Mouse (Mus musculus) thymus, postnatal 0 days (tissue): Measurements from ENCODE around the gene Mrps18a. TPM values are rescaled to one million over a fixed set of nuclear protein-coding genes. Genes with fewer than 3 reads are reported as not detected.
A peak's percentile ranks its signal among the peaks of the same experiment; 100 is the strongest.

Experiments
- DNase-seq: peaks from one replicate; pipeline ENCODE4 v3.0.0-alpha.2; 2015; ENCODE audit warnings: low spot score
- polyA plus RNA-seq: library from polyadenylated mRNA; unstranded; fragments of >200 nt; fragmentation: Nextera tagmentation; extraction: Ambion mirVana; gene quantifications from 2 replicates; pipeline ENCODE4 v1.2.1, GENCODE M21; 2015

The Mrps18a gene
- polyA plus RNA-seq, 1 experiment from 2014 or later: 126 TPM

DNA sequence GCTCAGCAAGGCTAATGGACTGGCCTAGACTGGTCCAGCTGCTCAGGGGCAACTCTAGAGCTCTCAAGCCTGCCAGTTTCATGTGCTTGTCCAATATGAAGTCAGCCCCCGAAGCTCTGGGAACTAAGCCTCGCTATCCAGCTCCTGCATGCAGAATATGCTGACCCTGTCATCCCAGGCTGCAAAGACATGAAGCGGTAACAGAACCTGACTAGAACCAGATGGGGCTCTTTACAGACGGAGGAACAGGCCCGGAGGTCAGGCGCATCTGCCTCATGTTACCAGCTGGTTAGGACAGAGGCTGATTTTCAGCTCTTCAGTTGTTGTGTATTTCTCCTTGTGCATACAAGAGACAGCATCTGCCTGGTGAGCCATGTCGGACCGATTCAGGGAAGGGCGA lies 8.9 kb upstream of the Mrps18a start:
- no peak for DNase-seq

DNA sequence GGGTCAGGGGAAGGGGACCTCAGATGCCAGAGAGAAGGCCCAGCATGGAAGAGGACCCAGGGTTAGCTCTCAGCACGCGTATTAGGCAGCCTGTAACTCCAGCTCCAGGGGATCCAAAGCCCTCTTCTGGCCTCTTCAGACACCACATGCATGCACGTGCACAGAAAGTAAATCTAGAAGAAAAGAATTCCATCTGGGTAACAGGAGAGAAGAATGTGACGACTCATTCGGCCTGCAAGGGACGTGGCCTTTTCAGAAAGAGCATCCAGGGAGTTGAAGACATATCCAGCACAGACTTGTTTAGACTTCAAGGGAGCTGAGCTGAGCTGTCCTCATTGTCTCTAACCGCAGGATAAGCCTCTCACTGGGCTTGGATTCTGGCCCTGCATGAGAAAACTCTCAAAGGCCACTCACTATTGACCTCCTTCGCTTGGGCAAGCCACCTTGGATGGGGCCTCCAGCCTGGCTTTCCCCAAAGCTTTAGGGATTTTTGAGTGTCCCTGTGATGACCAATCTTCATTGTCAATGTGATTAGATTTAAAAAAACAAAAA lies 8.1 kb upstream of the Mrps18a start:
- DNase-seq: no peak

DNA sequence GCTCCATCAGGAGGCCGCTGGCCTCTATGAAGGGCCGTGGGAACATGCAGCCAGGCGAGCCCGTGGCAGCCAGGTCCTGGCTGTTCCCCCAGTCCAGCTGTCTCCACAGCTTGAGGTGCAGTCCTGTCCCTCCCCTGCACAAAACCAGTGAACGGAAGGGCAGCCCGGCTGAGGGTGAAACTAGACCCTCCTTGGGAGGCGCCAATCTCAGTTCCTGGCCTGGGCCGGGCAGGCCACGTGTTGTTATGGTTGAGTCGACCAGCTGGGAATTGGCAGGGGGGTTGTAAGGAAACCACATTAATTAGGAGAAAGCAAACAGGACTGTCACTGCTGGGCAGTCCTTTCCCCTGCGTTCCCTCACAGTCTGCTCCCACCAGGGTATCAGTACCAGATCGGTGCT lies 6.3 kb upstream of the Mrps18a start:
- DNase-seq: no peak

DNA sequence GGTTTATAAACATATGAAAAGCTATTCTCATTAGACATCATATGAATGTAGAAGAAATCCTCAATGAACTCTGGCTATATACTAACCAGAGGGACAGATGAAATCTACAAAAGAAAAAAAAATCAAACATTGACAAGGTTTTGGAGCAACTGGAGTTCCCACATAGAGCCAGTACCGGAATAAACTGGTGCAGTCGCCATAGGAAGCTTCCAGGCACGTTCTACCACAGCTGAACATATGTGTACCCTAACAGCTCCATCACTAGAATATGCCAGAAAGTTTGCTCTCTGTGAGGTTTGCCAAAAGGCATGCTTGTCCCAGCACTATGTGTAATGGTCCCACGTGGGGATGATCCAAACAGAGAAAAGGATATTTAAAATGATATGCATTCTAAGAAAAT lies 2.5 kb upstream of the Mrps18a start:
- no peak for DNase-seq

DNA sequence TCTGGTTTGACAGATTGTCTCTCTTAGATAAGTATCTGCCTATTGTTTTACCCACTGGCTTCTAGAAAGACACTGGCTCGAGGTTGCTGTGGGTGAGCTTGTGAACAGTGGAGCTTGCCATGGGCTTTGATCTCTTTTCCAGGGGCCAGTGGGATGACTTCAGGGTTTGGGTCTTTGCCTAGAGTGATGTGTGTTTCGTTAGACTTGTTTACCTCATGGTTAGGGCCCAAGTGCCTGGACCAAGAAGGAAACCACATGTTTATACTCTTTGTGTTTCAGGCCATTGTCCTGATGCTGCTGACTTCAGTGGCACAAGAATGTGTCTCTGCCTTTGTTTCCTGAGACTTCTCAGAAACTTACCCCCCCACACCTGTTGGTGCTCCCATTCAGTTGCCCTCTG lies 4.7 kb downstream of the Mrps18a start:
- no peak for DNase-seq

DNA sequence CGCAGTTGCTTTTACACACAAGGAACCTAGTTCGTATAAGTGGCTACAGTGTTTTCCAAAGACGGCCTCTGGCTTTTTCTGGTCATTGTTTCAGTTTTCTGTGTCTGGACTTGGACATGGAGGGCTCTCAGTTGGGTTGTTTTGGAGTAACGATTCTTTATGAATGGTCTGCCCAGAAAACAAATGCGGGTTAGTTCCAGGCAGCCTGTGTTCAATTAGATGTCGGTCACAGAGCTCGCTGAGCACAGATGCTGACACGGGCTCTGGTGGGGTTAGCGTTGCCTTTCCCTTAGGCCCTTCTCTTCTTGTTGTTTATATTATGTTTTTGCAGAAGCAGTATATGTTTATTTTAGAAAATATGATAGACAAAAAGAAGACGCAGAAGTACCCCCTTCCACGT lies 5.4 kb downstream of the Mrps18a start:
- no peak for DNase-seq

DNA sequence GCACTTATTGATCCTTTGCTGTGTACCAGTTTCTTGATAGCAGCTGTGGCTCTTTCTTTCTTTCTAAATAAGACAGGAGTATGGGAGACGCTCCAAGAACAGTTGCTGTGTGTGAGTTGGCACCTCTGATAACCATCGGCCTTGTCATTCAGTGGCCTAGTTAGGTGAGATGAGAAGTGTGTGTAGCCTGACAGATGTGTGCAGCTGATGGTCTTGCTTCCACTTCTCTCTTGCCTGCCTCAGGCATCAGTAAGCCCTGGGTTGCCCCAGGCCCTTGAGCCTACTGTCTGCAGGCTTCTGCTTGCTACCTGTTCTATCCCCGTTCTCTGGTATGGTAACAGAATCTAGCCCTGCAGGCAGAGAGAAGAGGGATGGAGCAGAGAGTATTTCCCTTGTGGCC lies 6.1 kb downstream of the Mrps18a start:
- DNase-seq: no peak

DNA sequence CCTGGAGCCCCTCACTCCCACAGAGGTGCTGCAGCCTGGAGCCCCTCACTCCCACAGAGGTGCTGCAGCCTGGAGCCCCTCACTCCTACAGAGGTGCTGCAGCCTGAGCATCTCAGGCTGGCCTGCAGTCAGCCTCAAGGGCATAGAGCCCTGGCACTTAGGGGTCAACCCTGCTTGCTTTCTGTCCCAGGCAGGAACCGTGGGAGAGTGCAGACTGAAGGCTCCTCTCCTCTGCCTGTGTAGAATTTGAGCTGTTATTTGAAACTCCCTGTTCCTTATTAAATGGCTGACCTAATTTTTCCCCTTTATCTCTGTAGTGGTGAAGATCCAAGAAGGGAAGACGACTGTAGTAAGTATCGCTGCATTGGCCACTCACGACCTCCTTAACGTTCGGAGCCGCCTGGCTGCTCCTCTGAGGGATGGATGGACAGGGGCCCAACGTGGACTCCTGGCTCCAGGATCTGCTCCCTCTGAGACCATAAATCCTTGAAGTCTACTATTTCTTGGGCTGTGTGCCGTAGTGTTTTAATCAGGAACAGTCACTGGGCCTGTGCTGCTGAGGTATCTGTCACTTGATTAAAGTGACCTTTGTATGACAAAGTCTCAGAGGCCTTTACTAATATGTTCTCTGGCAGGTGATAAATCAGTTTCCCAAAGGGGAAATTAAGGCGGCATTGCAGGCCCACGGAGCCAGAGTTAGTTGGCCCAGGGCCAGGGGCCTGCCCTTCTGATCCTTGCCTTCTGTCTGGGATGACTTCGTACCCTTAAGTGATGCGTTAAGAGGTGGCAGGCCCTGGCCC lies 7.0 kb downstream of the Mrps18a start:
- no peak for DNase-seq

DNA sequence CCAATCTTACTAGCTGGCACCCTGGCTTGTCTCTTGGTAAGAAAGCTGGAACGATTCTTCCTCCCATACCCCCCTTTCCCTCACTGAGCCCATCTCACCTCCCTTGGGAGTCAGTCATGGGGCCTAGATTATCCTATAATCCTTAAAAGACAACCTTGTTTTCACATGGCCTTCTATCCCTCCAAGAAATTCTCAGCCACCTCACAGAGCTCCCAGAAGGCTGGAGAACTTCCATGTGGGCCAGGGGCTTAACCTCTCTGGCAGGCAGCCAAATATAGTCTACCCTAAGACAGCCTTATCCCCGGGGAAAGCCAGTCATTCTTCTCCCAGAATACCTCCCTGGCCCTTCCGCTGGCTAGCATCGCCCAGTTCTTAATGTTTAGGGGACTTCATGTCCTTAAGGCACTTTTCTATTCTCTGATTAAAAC lies 7.7 kb downstream of the Mrps18a start:
- no peak for DNase-seq

DNA sequence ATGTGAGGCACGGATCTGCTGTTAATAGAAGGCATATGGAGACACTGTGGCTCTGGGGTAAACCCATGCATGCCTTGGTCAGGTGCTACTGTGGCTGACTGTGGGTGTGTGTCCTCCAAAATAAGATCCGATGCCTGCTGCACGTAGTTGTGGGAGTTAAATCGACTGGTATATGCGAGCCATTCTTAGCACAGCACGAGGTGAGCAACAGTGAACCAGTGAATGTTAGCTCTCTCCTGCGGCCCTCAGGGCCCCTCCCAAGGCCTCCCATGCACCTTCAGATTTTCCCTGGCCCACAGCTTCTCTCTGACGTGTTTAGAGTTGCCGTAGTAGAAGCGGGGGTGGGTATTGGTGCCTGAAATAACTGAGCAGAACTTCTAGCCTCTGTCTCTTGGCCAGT lies 8.9 kb downstream of the Mrps18a start:
- DNase-seq: no peak

DNA sequence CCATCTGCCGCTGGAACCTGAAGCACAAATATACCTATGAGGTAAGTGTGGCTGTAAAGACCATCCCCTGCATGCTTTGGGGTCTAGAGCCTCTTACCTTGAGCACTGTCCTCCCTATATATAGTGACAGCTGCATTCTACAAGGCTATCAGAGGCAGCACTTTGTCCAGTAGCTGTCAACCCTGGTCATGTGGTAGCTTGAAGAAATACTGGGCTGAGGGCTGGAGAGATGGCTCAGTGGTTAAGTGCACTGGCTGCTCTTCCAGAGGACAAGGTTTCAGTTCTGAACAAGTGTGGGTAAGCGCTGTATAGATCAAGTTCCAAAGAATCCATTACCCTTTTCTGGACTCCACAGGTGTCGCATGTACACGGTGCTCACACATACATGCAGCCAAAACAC lies 12.0 kb downstream of the Mrps18a start:
- no peak for DNase-seq

DNA sequence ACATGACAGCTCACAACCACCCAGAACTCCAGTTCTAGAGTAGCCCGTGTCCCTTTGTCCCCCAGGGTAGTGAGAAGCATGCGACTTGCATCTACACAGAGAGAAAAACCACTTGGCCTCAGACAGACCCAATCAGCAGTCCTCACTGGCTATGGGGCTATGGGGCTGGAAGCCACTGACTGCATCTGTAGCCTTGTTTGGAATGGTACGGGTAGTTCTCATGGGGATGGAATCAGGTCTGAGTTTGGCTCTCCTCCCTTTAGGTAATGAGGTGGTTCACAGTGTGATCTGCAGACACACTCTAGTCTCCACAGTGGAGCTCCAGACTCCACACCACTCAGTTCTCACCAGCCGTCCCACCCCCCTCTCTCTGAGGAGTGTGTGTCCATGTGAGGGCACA lies 12.5 kb downstream of the Mrps18a start:
- no peak for DNase-seq

DNA sequence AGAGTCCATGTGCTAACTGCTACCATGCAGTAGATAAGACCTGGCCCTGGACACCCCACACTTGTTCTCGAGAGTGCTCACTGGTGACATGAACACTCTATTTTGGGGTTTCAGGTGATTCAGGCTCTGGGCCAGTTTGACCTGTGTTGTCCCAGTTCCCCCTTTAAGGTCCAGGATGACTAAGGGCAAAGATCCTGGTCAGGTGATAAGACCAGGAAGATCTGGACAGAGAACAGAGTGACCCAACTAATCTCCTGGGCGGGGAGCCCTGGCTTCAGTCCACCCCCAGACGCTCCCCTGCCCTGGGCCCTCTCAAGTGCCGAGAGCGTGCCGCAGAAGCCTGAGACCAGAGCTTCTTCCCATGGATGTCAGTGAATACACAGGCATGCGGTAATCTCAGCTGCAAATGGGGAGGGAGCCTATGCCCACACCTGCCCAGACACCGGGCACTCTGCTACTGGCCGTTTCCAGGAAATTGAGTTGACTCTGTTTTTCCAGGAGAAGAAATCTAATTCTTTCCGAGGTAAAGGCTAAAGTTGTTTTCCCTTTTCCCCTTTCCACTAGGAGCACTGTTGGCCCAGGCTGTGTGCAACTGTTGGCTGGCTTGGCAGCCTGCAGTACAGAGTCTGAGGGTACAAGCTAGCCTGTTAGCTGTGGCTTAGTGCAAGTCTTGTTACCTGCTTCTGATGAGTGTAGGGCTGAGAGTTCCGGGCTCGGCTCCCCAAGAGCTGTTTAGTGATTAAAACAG lies 13.3 kb downstream of the Mrps18a start:
- no peak for DNase-seq

DNA sequence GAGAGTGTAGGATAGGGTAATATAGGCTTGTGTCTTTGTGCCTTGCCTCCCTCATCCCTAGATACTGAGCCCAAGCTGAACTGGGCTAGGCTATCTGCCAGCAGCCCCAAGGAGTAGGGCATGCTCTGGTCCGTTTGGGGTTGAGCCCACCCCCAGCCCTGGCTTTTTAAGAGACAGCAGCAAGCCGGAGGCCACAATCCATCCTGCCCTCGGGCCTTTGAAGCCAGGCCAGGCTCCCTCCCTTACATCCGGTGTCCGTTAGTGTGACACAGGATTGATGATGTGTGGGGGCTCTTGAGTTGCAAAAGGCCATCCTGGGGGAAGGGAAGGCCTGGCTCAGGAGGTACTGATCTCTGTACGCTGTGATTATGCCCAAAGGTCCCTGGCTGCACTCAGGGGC lies 15.8 kb downstream of the Mrps18a start:
- DNase-seq: no peak

DNA sequence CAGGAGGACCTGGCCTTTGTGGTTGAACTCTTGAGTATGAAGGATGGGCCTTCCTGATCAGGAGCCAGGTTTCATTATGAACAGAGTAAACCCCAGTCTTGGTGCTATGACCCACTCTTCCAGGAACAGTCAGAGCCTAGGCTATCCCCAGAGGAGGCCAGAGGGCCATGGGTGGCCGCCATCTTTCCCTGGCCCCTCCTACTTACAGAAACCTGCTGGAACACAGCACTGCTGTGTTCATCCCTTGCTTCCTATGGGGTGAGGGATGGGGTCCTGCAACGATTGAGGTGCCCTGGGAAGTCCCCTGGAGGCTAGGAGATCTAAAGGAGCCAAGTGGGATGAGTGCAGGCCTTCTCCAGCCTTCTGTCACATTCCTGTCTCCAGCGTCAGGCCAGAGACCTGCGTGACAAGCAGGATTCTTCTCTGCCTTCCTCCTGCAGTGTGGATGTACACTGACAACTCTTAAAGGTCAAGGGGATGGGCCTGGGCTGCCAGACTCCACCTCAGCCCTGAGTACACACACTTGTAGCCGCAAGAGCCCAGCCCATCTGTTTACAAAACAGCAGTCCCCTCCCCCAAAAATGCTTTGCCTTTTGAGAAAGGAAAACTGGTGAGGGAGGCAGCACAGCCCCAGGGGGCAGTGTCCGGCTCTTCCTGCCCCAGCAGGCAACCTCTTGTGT lies 17.2 kb downstream of the Mrps18a start:
- DNase-seq: no peak

DNA sequence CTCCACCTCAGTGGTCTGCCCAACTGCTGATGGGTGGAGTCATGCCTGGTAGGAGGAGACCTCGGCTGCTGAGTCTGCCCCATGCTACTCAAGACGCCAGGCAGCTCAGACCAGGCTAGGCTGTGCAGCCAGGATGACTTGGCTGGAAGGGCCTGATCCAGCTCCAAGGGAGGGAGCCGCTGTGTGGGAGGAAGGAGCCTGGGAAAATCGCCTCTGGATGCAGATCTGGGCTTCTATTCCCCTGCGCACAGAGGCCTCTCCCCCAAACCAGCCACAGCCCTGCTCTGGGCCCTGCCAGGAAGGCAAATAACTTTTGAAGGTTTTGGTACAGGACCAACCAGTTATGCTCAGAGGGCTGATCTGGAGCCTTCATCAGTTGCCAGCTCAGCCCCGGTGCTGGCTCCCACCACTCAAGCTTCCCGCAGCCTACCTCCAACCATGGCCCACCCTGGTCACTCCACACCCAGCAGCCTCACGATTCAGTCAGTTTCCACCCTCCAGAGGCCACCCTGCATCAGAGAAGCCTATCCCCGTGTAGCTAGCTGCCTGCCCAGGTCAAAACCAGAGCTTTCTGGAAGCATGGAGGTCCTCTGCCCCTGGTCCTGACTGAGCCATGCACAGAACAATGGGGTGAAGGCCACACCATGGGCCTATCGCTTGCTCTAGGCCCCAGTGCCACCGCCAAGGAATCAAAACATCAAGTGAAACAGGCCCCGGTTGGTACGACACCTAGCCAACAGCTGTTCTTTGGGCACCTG lies 19.1 kb downstream of the Mrps18a start:
- DNase-seq: no peak

DNA sequence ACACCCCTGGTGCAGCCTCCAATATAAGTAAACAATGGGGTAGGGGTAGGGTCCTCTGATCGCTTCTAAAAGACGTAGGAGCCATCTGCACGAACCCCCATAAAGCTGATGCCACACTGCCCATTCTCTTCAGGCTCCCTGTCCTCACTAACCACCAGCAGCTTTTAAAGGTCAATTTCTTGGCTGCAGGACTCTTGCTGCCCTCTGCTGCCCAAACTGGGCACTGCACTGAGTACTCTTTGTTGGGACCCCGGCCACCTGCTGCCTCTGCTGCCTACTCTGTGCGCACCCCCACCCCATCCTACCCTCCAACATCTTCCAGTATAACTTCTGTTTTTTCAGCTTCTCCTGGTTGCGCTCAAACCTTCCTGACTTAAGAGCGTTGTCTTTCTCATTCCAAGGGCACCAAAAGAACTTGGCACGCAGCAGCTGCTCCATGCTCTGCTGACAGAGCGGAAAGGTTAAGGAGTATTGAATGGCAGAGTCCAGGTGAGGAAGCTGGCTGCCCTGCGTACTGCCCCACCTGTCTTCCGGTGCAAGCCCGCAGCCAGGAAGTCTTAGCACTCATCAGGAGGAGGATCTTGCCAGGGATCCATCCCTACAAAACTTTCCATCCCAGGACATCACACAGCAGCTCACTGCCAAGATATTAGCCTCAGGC lies 21.4 kb downstream of the Mrps18a start:
- peak; percentile 60 for DNase-seq

DNA sequence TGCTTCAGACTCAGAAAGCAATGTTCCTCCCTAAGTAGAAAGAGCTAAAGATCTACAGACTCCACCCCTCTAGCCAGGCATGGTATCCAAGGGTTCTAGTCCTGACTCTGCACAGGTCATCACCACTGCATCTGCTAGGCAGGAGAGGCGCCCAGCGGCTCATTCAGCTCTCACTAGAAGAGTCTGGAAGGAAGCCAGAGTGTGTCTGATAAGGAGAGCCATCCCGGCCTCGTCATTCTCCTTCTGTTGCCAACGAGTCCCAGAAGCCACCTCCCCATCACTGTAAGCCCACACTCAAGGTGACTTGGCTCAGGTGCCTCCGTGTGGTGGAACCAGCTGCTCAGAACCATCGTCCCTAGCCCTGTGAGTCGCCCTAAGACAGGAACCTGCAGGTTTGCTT lies 22.1 kb downstream of the Mrps18a start:
- no peak for DNase-seq

DNA sequence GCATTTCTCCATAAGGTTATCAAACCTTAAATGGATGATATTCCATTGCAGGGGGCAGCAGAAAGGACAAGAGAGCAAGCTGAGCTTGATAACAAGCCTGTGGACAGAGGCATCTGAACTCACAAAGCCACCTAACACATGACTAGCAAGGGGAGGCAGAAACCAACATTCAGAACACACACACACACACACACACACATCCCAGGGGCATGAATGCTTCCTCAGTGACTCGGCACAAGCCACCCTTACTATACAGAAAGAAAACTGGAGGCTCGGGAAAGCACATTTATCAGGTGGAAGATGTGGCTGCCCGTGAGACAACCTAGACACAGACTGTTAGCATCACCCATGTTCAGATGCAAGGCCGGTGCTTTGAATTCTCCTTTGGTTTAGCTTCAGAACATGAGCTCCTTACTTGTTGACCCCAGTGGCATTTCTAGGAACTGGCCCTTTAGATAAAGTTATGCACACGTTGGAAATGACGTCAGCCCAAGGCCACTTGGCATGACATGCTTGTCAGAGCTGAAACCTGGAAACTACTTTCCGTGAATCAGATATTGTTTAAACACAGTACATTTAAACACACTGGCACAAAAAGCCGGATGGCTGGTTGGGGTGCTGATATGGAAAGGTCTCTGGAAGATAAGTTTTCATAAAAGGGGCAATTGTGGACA lies 27.9 kb downstream of the Mrps18a start:
- DNase-seq: no peak

DNA sequence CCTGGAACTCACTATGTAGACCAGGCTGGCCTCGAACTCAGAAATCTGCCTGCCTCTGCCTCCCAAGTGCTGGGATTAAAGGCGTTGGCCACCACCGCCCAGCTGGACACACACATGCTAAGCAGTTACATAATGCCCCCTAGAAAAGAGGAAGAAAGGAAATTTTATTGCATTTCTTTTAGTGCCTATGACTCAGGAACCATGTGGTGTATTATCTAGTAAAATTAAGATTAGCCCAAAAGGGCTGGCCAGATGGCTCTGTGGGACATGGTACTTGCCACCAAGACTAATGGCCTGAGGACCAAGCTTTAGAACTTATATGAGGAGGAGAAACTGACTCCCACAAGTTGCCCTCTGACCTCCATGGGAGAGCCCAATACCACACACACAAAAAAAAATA lies 29.1 kb downstream of the Mrps18a start:
- DNase-seq: no peak
